Mouse (Mus musculus): ENCODE data around the gene Pik3r2. TPM values are rescaled to one million over a fixed set of nuclear protein-coding genes. Genes with fewer than 3 reads are reported as not detected.
A peak's percentile ranks its signal among the peaks of the same experiment; 100 is the strongest.

Gene Pik3r2
- polyA plus RNA-seq, 1 experiment from 2014 or later, result 112 TPM

DNA sequence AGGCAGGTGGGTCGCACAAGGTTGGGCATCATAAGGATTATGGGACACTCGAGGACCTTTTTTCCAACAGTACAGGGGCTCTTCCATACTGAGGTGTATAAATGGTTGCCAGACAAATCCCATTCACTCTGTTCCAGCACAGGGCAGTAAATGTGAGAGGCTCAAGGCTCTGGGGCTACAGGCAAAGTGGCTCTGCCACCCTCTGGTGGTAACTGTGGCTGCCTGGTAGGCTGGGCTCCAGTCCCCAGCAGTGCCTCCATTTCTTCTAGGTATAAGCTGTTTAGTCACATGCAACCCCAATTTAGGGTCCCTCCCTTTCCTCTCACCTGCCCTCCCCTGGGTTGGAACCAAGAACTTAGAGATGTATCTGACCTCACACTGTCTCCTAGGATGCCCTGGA lies 18.9 kb upstream of the Pik3r2 start:
- Histone ChIP-seq H3K27me3 (ENCODE audit: control insufficient read depth, insufficient read depth, low read depth, low read length) (peaks cover 8% of the 10 kb centered on the region), H3K9ac (ENCODE audit: low read depth, low read length) (no peak overlapping the region), H3K4me1 (ENCODE audit: control insufficient read depth, insufficient read depth, low read length) (peaks cover 35% of the 10 kb centered on the region), H3K4me2 (ENCODE audit: low read length) (no peak overlapping the region), H3K9me3 (replicated peaks; ENCODE audit: control insufficient read depth, low read length, poor library complexity, severe bottlenecking) (no peaks in the 10 kb centered on the region), H3K36me3 (ENCODE audit: control insufficient read depth, insufficient read depth, low read length) (no peaks in the 10 kb centered on the region), H3K27ac (ENCODE audit: low read length) (no peak overlapping the region), H3K4me3 (ENCODE audit: low read depth, low read length) (no peak overlapping the region)
- no peak for ATAC-seq
- 85% methylated on average over 2 of the region's 2 CpGs for WGBS

GRCm38 (mm10) chr8:70794215-70794614 lies 17.7 kb upstream of the Pik3r2 start:
- Histone ChIP-seq H3K36me3 (ENCODE audit: control insufficient read depth, insufficient read depth, low read length) (no peaks in the 10 kb centered on the region), H3K27me3 (ENCODE audit: control insufficient read depth, insufficient read depth, low read depth, low read length) (peaks cover 3% of the 10 kb centered on the region; the same call in 1 of the 2 replicates), H3K9me3 (replicated peaks; ENCODE audit: control insufficient read depth, low read length, poor library complexity, severe bottlenecking) (no peaks in the 10 kb centered on the region), H3K4me1 (ENCODE audit: control insufficient read depth, insufficient read depth, low read length) (peaks cover 35% of the 10 kb centered on the region), H3K4me2 (ENCODE audit: low read length) (no peak overlapping the region), H3K27ac (ENCODE audit: low read length) (no peak overlapping the region), H3K9ac (ENCODE audit: low read depth, low read length) (no peak overlapping the region), H3K4me3 (ENCODE audit: low read depth, low read length) (no peak overlapping the region)
- ATAC-seq, result no peak
- 88% methylated on average over 2 of the region's 2 CpGs for WGBS

- under 1% methylated on average over 20 of the region's 20 CpGs for WGBS
- Histone ChIP-seq H3K27ac (ENCODE audit: low read length) (peak overlapping the region; percentile 90), H3K4me1 (ENCODE audit: control insufficient read depth, insufficient read depth, low read length) (peaks cover 30% of the 10 kb centered on the region), H3K4me3 (ENCODE audit: low read depth, low read length) (peak overlapping the region; percentile 64), H3K36me3 (ENCODE audit: control insufficient read depth, insufficient read depth, low read length) (no peaks in the 10 kb centered on the region; the same call in none of the 2 replicates), H3K27me3 (ENCODE audit: control insufficient read depth, insufficient read depth, low read depth, low read length) (no peaks in the 10 kb centered on the region), H3K4me2 (ENCODE audit: low read length) (peak overlapping the region; percentile 71), H3K9me3 (replicated peaks; ENCODE audit: control insufficient read depth, low read length, poor library complexity, severe bottlenecking) (no peaks in the 10 kb centered on the region), H3K9ac (ENCODE audit: low read depth, low read length) (peak overlapping the region; percentile 89)
- ATAC-seq, result peak; percentile 62
Observed at GRCm38 (mm10) chr8:70792700-70793099, 16.2 kb upstream of the Pik3r2 start.

DNA sequence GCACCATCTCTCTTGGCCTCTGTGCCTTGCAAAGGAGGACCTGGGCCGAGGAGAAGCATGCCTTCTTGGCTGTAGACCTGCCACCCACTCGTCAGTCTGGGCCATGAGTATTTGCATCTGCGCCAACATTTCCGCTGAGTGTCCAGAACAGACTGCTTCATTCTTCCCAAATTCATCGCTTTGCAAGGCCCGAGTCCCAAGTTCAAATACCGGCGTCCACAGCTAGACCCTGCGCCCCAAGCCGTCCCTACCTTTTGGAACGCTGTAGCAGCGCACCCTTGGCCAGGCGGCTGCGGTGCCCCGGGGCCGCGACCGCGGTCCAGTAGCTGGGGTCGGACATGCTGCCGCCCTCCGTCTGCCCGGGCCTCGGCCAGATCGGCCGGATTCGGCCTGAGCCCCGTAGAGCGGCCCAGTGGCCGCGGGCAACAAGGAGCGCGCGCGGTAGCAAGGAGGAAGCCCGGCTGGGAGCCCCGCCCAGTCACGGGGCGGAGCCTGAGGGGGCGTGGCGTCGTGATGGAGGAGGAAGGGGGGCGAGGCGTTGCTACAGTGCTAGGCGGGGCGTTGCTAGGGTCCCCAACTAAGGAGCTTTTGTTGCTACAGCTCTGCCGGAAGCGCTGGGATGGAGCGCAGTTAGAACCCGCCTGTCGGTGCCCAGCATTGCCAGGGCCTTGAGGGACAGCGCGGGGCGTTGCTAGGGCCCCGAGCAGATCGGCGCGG lies 15.6 kb upstream of the Pik3r2 start:
- no peaks in the 10 kb centered on the region for H3K9me3 ChIP-seq (replicated peaks; ENCODE audit: control insufficient read depth, low read length, poor library complexity, severe bottlenecking)
- peak; percentile 88 for ATAC-seq
- H3K27me3 ChIP-seq (ENCODE audit: control insufficient read depth, insufficient read depth, low read depth, low read length), result no peaks in the 10 kb centered on the region
- H3K4me3 ChIP-seq (ENCODE audit: low read depth, low read length), result peak overlapping the region; percentile 64
- H3K9ac ChIP-seq (ENCODE audit: low read depth, low read length), result peak overlapping the region; percentile 89
- peak overlapping the region; percentile 71 for H3K4me2 ChIP-seq (ENCODE audit: low read length)
- H3K36me3 ChIP-seq (ENCODE audit: control insufficient read depth, insufficient read depth, low read length), result peaks cover 4% of the 10 kb centered on the region
- 5% methylated on average over 57 of the region's 58 CpGs for WGBS
- H3K27ac ChIP-seq (ENCODE audit: low read length), result peak overlapping the region; percentile 90
- H3K4me1 ChIP-seq (ENCODE audit: control insufficient read depth, insufficient read depth, low read length), result peaks cover 29% of the 10 kb centered on the region

GRCm38 (mm10) chr8:70791294-70791701 lies 14.8 kb upstream of the Pik3r2 start:
- ATAC-seq, result no peak
- peaks cover 7% of the 10 kb centered on the region for H3K36me3 ChIP-seq (ENCODE audit: control insufficient read depth, insufficient read depth, low read length)
- 79% methylated on average over 7 of the region's 7 CpGs for WGBS
- no peaks in the 10 kb centered on the region for H3K9me3 ChIP-seq (replicated peaks; ENCODE audit: control insufficient read depth, low read length, poor library complexity, severe bottlenecking)
- H3K4me1 ChIP-seq (ENCODE audit: control insufficient read depth, insufficient read depth, low read length), result peaks cover 26% of the 10 kb centered on the region
- H3K4me3 ChIP-seq (ENCODE audit: low read depth, low read length), result peak overlapping the region; percentile 64; the same call in 1 of the 2 replicates
- H3K4me2 ChIP-seq (ENCODE audit: low read length), result peak overlapping the region; percentile 71
- H3K27ac ChIP-seq (ENCODE audit: low read length), result no peak overlapping the region
- no peaks in the 10 kb centered on the region for H3K27me3 ChIP-seq (ENCODE audit: control insufficient read depth, insufficient read depth, low read depth, low read length)
- H3K9ac ChIP-seq (ENCODE audit: low read depth, low read length), result peak overlapping the region; percentile 89

DNA sequence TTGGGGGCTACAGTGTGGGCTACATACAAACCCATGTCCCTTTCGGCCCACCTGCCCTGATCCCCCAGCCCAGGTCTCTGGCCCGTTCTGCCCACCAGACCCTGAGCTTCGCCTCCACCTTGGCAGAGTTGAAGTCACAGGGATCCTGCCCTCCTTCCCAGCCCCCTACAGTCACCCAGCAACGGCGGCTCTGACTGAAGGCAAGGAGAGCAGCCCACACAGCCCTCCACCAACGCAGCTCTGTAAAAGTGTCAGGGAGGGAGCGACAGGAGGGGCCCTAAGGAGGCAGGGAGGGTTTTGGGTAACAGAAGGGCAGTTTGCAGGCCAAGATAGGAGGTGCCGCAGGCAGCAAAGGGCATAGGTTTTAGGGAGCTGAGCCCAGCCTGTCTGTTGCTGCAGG lies 14.3 kb upstream of the Pik3r2 start:
- no peak overlapping the region for H3K4me3 ChIP-seq (ENCODE audit: low read depth, low read length)
- peaks cover 12% of the 10 kb centered on the region for H3K36me3 ChIP-seq (ENCODE audit: control insufficient read depth, insufficient read depth, low read length)
- H3K9ac ChIP-seq (ENCODE audit: low read depth, low read length), result peak overlapping the region; percentile 89
- H3K27ac ChIP-seq (ENCODE audit: low read length), result no peak overlapping the region
- peak overlapping the region; percentile 71 for H3K4me2 ChIP-seq (ENCODE audit: low read length)
- H3K4me1 ChIP-seq (ENCODE audit: control insufficient read depth, insufficient read depth, low read length), result peaks cover 24% of the 10 kb centered on the region
- WGBS, result 66% methylated on average over 8 of the region's 8 CpGs
- H3K9me3 ChIP-seq (replicated peaks; ENCODE audit: control insufficient read depth, low read length, poor library complexity, severe bottlenecking), result no peaks in the 10 kb centered on the region
- ATAC-seq, result no peak
- no peaks in the 10 kb centered on the region for H3K27me3 ChIP-seq (ENCODE audit: control insufficient read depth, insufficient read depth, low read depth, low read length)

DNA sequence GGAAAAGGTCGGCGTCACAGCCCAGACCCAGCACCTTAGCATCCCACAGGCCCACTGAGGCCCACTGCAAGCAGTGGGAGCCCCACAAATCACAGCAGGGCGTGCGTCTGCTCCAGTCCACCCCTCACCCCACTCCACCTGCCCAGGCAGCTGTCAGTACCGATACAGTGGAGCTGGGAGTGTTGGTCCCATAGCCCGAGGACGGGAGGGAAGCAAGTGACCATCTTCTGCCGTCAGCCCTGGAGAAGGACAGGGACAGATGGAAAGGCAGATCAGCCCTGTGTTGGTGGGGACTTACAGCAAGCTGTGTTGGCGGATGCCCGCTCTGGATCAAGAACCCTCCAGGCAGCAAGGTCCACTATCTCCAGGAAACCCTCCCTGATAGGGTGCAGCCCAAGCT lies 12.5 kb upstream of the Pik3r2 start:
- H3K27ac ChIP-seq (ENCODE audit: low read length), result no peak overlapping the region
- no peak overlapping the region for H3K4me2 ChIP-seq (ENCODE audit: low read length)
- H3K36me3 ChIP-seq (ENCODE audit: control insufficient read depth, insufficient read depth, low read length), result peaks cover 21% of the 10 kb centered on the region
- no peaks in the 10 kb centered on the region for H3K9me3 ChIP-seq (replicated peaks; ENCODE audit: control insufficient read depth, low read length, poor library complexity, severe bottlenecking)
- no peaks in the 10 kb centered on the region for H3K27me3 ChIP-seq (ENCODE audit: control insufficient read depth, insufficient read depth, low read depth, low read length)
- H3K9ac ChIP-seq (ENCODE audit: low read depth, low read length), result no peak overlapping the region
- 85% methylated on average over 10 of the region's 10 CpGs for WGBS
- ATAC-seq, result no peak
- peaks cover 24% of the 10 kb centered on the region for H3K4me1 ChIP-seq (ENCODE audit: control insufficient read depth, insufficient read depth, low read length)
- no peak overlapping the region for H3K4me3 ChIP-seq (ENCODE audit: low read depth, low read length)

DNA sequence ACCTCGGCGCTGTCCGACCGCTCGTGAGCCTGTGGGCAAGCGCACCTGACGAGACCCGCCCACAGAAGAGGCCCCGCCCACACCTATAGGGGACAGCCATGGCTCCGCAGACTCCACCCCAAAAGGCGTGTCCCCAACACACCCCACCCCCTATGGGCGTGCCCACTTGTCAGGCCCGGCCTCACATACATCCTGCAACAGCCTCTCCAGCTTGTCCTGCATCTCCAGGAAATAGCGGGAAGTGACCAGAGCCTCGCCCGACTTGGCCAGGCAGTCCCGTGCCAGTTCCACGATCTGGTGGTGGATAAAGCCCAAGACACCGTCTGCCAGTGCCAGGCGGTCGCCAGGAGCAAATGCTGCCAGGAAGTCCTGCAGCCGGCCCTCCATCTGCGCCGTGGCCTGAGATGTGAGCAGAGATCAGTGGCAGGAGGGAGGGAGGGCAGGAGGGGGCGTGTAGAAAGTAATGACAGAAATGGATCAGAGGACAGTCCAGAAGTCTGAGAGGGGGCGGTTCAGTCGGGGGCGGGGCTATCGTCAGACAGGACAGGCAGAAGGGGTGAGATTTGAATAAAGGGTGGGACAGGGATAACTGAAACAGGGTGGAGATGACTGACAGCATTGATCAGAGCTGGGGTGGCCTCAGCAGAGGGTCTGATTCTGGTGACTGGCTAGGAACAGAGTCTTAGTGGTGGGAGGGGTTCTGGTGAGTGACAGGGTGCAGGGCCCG lies 11.6 kb upstream of the Pik3r2 start:
- Histone ChIP-seq H3K27me3 (ENCODE audit: control insufficient read depth, insufficient read depth, low read depth, low read length) (no peaks in the 10 kb centered on the region), H3K4me1 (ENCODE audit: control insufficient read depth, insufficient read depth, low read length) (peaks cover 17% of the 10 kb centered on the region), H3K4me3 (ENCODE audit: low read depth, low read length) (no peak overlapping the region; the same call in 1 of the 2 replicates), H3K9ac (ENCODE audit: low read depth, low read length) (peak overlapping the region; percentile 6; the same call in 1 of the 2 replicates), H3K4me2 (ENCODE audit: low read length) (no peak overlapping the region), H3K27ac (ENCODE audit: low read length) (no peak overlapping the region), H3K36me3 (ENCODE audit: control insufficient read depth, insufficient read depth, low read length) (peaks cover 30% of the 10 kb centered on the region), H3K9me3 (replicated peaks; ENCODE audit: control insufficient read depth, low read length, poor library complexity, severe bottlenecking) (no peaks in the 10 kb centered on the region)
- 20% methylated on average over 30 of the region's 30 CpGs for WGBS
- ATAC-seq, result no peak

DNA sequence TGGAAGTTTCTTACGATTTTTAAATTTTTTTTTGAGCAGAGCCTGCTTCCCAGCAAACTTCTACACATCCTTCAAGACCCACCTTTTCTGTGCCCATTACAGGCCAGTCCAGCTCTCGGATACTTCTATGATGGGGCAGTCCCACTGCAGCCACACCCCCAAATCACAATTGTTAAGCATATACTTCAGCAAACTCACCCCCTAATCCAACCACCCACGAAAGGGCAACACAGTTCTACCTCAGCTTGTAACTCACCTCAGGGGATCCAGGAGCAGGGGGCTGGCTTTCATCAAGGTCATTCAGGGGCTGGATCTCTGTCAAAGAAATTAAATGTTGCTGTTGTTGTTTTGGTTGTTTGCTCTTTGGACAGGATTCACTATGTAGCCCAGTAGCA lies 10.5 kb upstream of the Pik3r2 start:
- Histone ChIP-seq H3K4me3 (ENCODE audit: low read depth, low read length) (no peak overlapping the region), H3K36me3 (ENCODE audit: control insufficient read depth, insufficient read depth, low read length) (peaks cover 31% of the 10 kb centered on the region), H3K4me1 (ENCODE audit: control insufficient read depth, insufficient read depth, low read length) (peaks cover 13% of the 10 kb centered on the region), H3K9ac (ENCODE audit: low read depth, low read length) (no peak overlapping the region), H3K27me3 (ENCODE audit: control insufficient read depth, insufficient read depth, low read depth, low read length) (no peaks in the 10 kb centered on the region), H3K27ac (ENCODE audit: low read length) (no peak overlapping the region), H3K4me2 (ENCODE audit: low read length) (no peak overlapping the region), H3K9me3 (replicated peaks; ENCODE audit: control insufficient read depth, low read length, poor library complexity, severe bottlenecking) (no peaks in the 10 kb centered on the region)
- no peak for ATAC-seq
- 93% methylated on average over 3 of the region's 3 CpGs for WGBS

All from midbrain, embryonic 16.5 days (tissue).